Mouse (Mus musculus): ENCODE data around the gene Stim2. TPM values are rescaled to one million over a fixed set of nuclear protein-coding genes. Genes with fewer than 3 reads are reported as not detected.

Gene Stim2
- polyA plus RNA-seq (2014; fragmentation: Illumina TruSeq; extraction: RNeasy Lipid Tissue Mini Kit (QIAGEN cat#74804); ENCODE audit: low replicate concordance), result 127 TPM

GRCm38 (mm10) chr5:53998146-53998742, at the start of gene Stim2:
TSS of gene Stim2 (plus strand) at chr5:53998499.

Other genes starting within 250 kb of the Stim2 start
- 12.7 TPM for gene Tbc1d19, start 188.9 kb upstream of the Stim2 start, polyA plus RNA-seq (2014; fragmentation: Illumina TruSeq; extraction: RNeasy Lipid Tissue Mini Kit (QIAGEN cat#74804); ENCODE audit: low replicate concordance)